Mouse (Mus musculus) CH12.LX (cell line): ENCODE results near the gene Dnah5. TPM values are rescaled to one million over a fixed set of nuclear protein-coding genes. Genes with fewer than 3 reads are reported as not detected.

ENCODE experiments used
- DNase-seq: peaks from one replicate; pipeline ENCODE4 v3.0.0-alpha.2; 2013; ENCODE audit errors: extremely low read depth
- H3K27ac ChIP-seq: 2 replicates; pipeline ENCODE4 v1.5.1; 2012; ENCODE audit warnings: low read depth, mild to moderate bottlenecking, control low read depth, moderate library complexity; ENCODE audit not compliant: insufficient read depth
- H3K27me3 ChIP-seq: replicated peaks from 2 replicates; pipeline ENCODE3; 2012; ENCODE audit warnings: inconsistent platforms
- H3K36me3 ChIP-seq, 2 experiments: replicated peaks in 1 of 2; 2 replicates each; pipeline versions ENCODE3 to v1.6.1; 2012; ENCODE audit warnings: inconsistent platforms in 1 of 2, low read length in 1 of 2, mild to moderate bottlenecking in 1 of 2, mixed read lengths in 1 of 2, moderate library complexity in 1 of 2; ENCODE audit not compliant: control insufficient read depth in 1 of 2, insufficient read depth in 1 of 2
- H3K4me1 ChIP-seq, 2 experiments: 2 replicates each; pipeline ENCODE4 v1.6.1; 2012; ENCODE audit warnings: inconsistent platforms in 1 of 2, moderate library complexity in 1 of 2; ENCODE audit not compliant: insufficient read depth in 2 of 2, control insufficient read depth in 1 of 2
- H3K4me2 ChIP-seq: 2 replicates; pipeline ENCODE4 v1.6.1; 2012; ENCODE audit warnings: low read depth, mild to moderate bottlenecking, control low read depth; ENCODE audit not compliant: poor library complexity, insufficient read depth, severe bottlenecking
- H3K4me3 ChIP-seq, 3 experiments: fragments of 150-350 bp in 1 of 3; sonication (generic) in 1 of 3; replicated peaks in 1 of 3; 2 replicates each; pipeline versions ENCODE3 to v1.5.1; 2011 to 2012; ENCODE audit warnings: low read depth in 2 of 3, low read length in 2 of 3, mild to moderate bottlenecking in 2 of 3, moderate library complexity in 2 of 3, control low read depth in 1 of 3, improper control_type of control experiment in 1 of 3, inconsistent platforms in 1 of 3, mixed read lengths in 1 of 3; ENCODE audit not compliant: poor library complexity in 1 of 3
- H3K79me2 ChIP-seq: replicated peaks from 2 replicates; pipeline ENCODE4 v1.6.1; 2012; ENCODE audit warnings: mild to moderate bottlenecking, moderate library complexity; ENCODE audit not compliant: control insufficient read depth, poor library complexity, insufficient read depth, severe bottlenecking; ENCODE audit errors: extremely low read depth
- H3K9ac ChIP-seq: 2 replicates; pipeline ENCODE4 v1.6.1; 2012; ENCODE audit warnings: low read depth, mild to moderate bottlenecking, control low read depth, moderate library complexity; ENCODE audit not compliant: insufficient read depth
- H3K9me3 ChIP-seq: replicated peaks from 2 replicates; pipeline ENCODE3; 2012; ENCODE audit warnings: low read length, inconsistent platforms, mixed read lengths
- BHLHE40 ChIP-seq: IDR thresholded peaks from 2 replicates; pipeline ENCODE4 v1.6.1; 2011; ENCODE audit warnings: mild to moderate bottlenecking, low read depth, low read length, improper control_type of control experiment
- CHD1 ChIP-seq: IDR thresholded peaks from 2 replicates; pipeline ENCODE4 v1.6.1; 2012; ENCODE audit warnings: low read depth, low read length, improper control_type of control experiment, inconsistent platforms
- CHD2 ChIP-seq: IDR thresholded peaks from 2 replicates; pipeline ENCODE4 v1.6.1; 2011; ENCODE audit warnings: low read length, improper control_type of control experiment
- CTCF ChIP-seq, 2 experiments: IDR thresholded peaks in 1 of 2; conservative IDR thresholded peaks in 1 of 2; 2 replicates each; pipeline ENCODE4 v1.5.1; 2011 to 2012; ENCODE audit warnings: low read depth in 2 of 2, low read length in 2 of 2, improper control_type of control experiment in 1 of 2, inconsistent platforms in 1 of 2, mild to moderate bottlenecking in 1 of 2, moderate library complexity in 1 of 2
- HCFC1 ChIP-seq: IDR thresholded peaks from 2 replicates; pipeline ENCODE4 v1.6.1; 2012; ENCODE audit warnings: low read depth, mild to moderate bottlenecking, inconsistent platforms, low read length, improper control_type of control experiment
- JUND ChIP-seq: conservative IDR thresholded peaks from 2 replicates; pipeline ENCODE4 v1.6.1; 2011; ENCODE audit warnings: low read depth, low read length, improper control_type of control experiment
- MAX ChIP-seq: IDR thresholded peaks from 2 replicates; pipeline ENCODE4 v1.6.1; 2011; ENCODE audit warnings: low read length, improper control_type of control experiment
- MEF2A ChIP-seq: IDR thresholded peaks from 2 replicates; pipeline ENCODE4 v1.6.1; 2014; ENCODE audit warnings: low read depth, mild to moderate bottlenecking, inconsistent platforms, low read length, improper control_type of control experiment, borderline replicate concordance
- RAD21 ChIP-seq: IDR thresholded peaks from 2 replicates; pipeline ENCODE4 v1.6.1; 2011; ENCODE audit warnings: low read depth, mild to moderate bottlenecking, low read length, improper control_type of control experiment, moderate library complexity
- RCOR1 ChIP-seq: conservative IDR thresholded peaks from 2 replicates; pipeline ENCODE4 v1.6.1; 2012; ENCODE audit warnings: low read depth, mild to moderate bottlenecking, inconsistent platforms, low read length, improper control_type of control experiment
- SIN3A ChIP-seq: IDR thresholded peaks from 2 replicates; pipeline ENCODE4 v1.6.1; 2012; ENCODE audit warnings: low read length, improper control_type of control experiment, inconsistent platforms
- TCF12 ChIP-seq: IDR thresholded peaks from 2 replicates; pipeline ENCODE4 v1.6.1; 2014; ENCODE audit warnings: low read depth, mild to moderate bottlenecking, inconsistent platforms, low read length, improper control_type of control experiment
- USF1 ChIP-seq: IDR thresholded peaks from 2 replicates; pipeline ENCODE4 v1.6.1; 2014; ENCODE audit warnings: low read depth, mild to moderate bottlenecking, inconsistent platforms, low read length, improper control_type of control experiment
- ZNF384 ChIP-seq: IDR thresholded peaks from 2 replicates; pipeline ENCODE4 v1.6.1; 2012; ENCODE audit warnings: low read depth, low read length, improper control_type of control experiment, inconsistent platforms
- dilution Hi-C: fragments of 300-500 bp; cut with MboI; formaldehyde crosslinking; loops from 2 replicates; pipeline ENCODE4 v1.14.3; 2020; ENCODE audit warnings: low sequenced_read_pairs; ENCODE audit not compliant: extremely low pct_unique_long_range_greater_than_20kb, extremely low pct_ligation_motif_present
- in situ Hi-C: fragments of 300-500 bp; cut with MboI; formaldehyde crosslinking; loops from 3 replicates; pipeline ENCODE4 v1.14.3; 2019; ENCODE audit warnings: low sequenced_read_pairs, low pct_ligation_motif_present, low pct_unique_long_range_greater_than_20kb, mixed read lengths
- polyA plus RNA-seq: library from polyadenylated mRNA; unstranded; fragments of >175 nt; gene quantifications from 2 replicates; pipeline ENCODE4 v1.2.1, GENCODE M21; 2012; ENCODE audit warnings: low read depth; ENCODE audit not compliant: insufficient read length
- total RNA-seq, 2 experiments: library from RNA; depleted of rRNA; stranded (reverse); fragments of 300-350 nt in 1 of 2; fragments of >200 nt in 1 of 2; gene quantifications; 2 replicates each; pipeline ENCODE4 v1.2.3; 2012 to 2014

Dnah5 gene
- total RNA-seq (2012; rRNA removed) (under 0.01 TPM in 2 replicates), total RNA-seq (2014; rRNA removed) (0.01 TPM in 1 of 2 replicates, not detected in the other), polyA plus RNA-seq (not detected in 2 replicates)

DNA sequence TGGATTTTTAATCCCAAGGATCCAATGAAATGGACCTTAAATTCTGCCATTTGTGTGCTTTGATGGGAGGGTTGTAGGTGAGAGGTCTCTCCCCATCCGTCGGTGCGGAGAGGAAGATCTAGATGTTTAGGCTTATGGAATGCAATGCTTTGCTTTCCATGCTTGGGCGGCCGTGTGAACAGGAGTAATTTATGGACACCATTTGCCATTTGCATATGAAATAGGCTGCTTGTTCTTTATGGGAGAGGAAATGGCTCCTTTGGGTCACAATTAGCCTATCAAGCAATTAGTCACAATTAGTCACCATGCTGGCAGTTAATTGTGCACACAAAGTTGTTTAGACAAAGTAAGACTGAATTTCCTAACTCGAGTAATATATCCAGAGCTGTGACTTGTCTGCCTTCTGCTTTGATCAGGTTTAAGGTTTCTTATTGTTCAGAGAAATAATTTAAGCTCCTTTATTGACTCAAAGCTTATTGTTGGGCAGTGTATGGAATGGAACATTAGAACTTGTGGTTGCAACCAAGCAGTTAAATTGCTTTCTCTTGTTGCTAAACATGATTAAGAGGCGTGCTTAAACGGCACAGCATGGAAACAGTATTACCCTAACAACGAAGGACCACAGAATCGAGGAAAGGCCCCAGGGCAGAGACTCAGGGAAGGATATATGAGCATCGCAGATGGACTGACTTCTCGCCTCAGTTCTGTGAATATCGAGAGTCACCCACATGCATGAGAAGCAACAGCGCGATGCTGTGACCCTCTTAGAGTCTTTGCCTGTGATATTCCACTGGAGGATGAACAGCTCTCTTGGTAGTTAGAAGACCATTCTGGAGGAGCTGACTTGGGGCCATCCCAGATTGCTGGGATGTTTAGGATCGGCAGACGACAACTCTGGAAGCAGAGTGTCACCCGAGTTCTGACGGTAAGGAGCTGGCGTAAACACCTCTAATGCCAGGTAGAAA is at the start of gene Dnah5:
Gene Dnah5, plus strand, starts transcription at position 642 of the 965 bp plus-strand sequence.
- TF ChIP-seq ZNF384 (no peak), CHD1 (no peak), USF1 (no peak), BHLHE40 (no peak), CTCF (conservative IDR thresholded peaks at IDR 0.05 in 1 of 2, IDR thresholded peaks at IDR 0.05 in 1 of 2; ENCODE audit: low read depth in 2 of 2, low read length in 2 of 2) (no peak), TCF12 (no peak), RCOR1 (no peak), JUND (no peak), MEF2A (no peak), RAD21 (no peak), SIN3A (no peak)
- H3K4me1 ChIP-seq = no peaks in the 10 kb centered on the region
- dilution Hi-C loops = no loop called here
- no peak within 1 kb of the TSS for H3K9ac ChIP-seq
- in situ Hi-C loops = no loop called here
- DNase-seq = no peak
- H3K4me3 ChIP-seq = no peak within 1 kb of the TSS
- no peaks in the 10 kb centered on the region for H3K79me2 ChIP-seq
- H3K4me2 ChIP-seq = no peak within 1 kb of the TSS
- no peaks in the 10 kb centered on the region for H3K9me3 ChIP-seq
- no peak within 1 kb of the TSS for H3K27ac ChIP-seq
- H3K36me3 ChIP-seq = no peaks in the 10 kb centered on the region
- no peaks in the 10 kb centered on the region for H3K27me3 ChIP-seq

GRCm38 (mm10) chr15:28154822-28155501 is 48.6 kb upstream of the Dnah5 start:
- H3K9ac ChIP-seq = no peak overlapping the region
- H3K4me1 ChIP-seq = peaks cover 3 to 17% of the 10 kb centered on the region in 2 experiments; a peak in 3 of 4 replicates
- DNase-seq = no peak
- H3K27ac ChIP-seq = no peak overlapping the region
- no peaks in the 10 kb centered on the region for H3K79me2 ChIP-seq
- in situ Hi-C loops (no loop called here), dilution Hi-C loops (no loop called here)
- no peaks in the 10 kb centered on the region for H3K9me3 ChIP-seq
- H3K27me3 ChIP-seq = no peaks in the 10 kb centered on the region
- TF ChIP-seq CHD2 (no peak), MAX (no peak), MEF2A (no peak), SIN3A (no peak), JUND (no peak), RCOR1 (no peak), HCFC1 (no peak)
- H3K36me3 ChIP-seq = no peaks in the 10 kb centered on the region
- no peak overlapping the region for H3K4me2 ChIP-seq
- no peak overlapping the region for H3K4me3 ChIP-seq
